Mouse (Mus musculus) heart, embryonic 10.5 days (tissue): Measurements from ENCODE around the gene Fam71b. TPM values are rescaled to one million over a fixed set of nuclear protein-coding genes. Genes with fewer than 3 reads are reported as not detected.

Source experiments
- DNase-seq: peaks from one replicate; pipeline ENCODE4 v3.0.0-alpha.2; 2017; ENCODE audit warnings: low spot score
- H3K27ac ChIP-seq: fragments of 300-500 bp; sonication (generic); 2 replicates; pipeline ENCODE4 v1.5.1; 2016; ENCODE audit warnings: mild to moderate bottlenecking
- H3K27me3 ChIP-seq: fragments of 300-500 bp; sonication (generic); 2 replicates; pipeline ENCODE4 v1.6.1; 2016; ENCODE audit warnings: mild to moderate bottlenecking; ENCODE audit not compliant: poor library complexity, insufficient read depth, severe bottlenecking
- H3K36me3 ChIP-seq: fragments of 300-500 bp; sonication (generic); 2 replicates; pipeline ENCODE4 v1.6.1; 2016; ENCODE audit warnings: mild to moderate bottlenecking, moderate library complexity
- H3K4me1 ChIP-seq: fragments of 300-500 bp; sonication (generic); 2 replicates; pipeline ENCODE4 v1.6.1; 2016; ENCODE audit warnings: mild to moderate bottlenecking
- H3K4me3 ChIP-seq: fragments of 300-500 bp; sonication (generic); 2 replicates; pipeline ENCODE4 v1.5.1; 2016; ENCODE audit warnings: mild to moderate bottlenecking, moderate library complexity
- H3K9me3 ChIP-seq: fragments of 300-500 bp; sonication (generic); 2 replicates; pipeline ENCODE4 v1.6.1; 2016; ENCODE audit warnings: mild to moderate bottlenecking, moderate library complexity
- WGBS: fragments of 180-500 bp; shearing (Covaris S2); methylation state at CpG from one replicate; pipeline ENCODE4 v1.1.7; 2016; 5-methylcytosine and 5-hydroxymethylcytosine counted together
- polyA plus RNA-seq: library from polyadenylated mRNA; unstranded; fragments of >200 nt; fragmentation: Nextera tagmentation; extraction: Ambion mirVana; gene quantifications from 2 replicates; pipeline ENCODE4 v1.2.1, GENCODE M21; 2016

Fam71b gene
- polyA plus RNA-seq = not detected in 2 replicates

DNA sequence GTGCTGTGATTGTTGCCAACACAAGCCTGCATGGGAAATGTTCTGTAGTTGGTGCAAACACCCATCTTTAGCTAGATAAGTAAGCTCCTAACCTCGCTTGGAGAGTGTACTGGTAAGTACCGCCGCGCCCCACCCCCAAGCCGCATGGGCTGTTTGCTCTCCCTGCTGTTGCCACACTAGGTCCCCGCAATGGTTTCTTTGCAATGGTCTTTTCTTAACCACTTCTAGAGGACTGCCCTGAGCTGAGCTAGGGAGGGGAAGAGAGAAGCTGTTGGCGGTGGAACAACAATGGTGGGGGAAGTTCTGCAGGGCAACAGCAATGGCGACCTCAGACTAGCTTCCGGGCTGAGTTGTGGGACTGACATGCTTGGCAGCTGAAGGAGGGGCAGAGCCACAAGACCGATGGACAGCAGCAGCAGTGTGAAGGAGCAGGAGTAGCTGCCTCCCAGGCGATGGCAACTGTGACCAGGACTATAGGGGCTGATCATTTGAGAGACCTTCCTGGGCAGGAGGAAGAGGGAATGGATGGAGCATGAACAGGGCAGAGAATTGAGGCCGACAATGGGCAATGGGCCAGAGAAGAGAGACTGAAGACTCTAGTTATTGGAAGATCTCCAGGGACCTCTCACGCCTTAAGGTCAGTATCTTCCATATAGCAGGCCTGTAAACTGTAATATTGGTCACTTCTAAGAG, at the start of gene Fam71b:
Gene Fam71b (plus strand): TSS at position 393 of the 693 bp plus-strand sequence.
- Histone ChIP-seq H3K4me3 (no peak within 1 kb of the TSS), H3K27ac (no peak within 1 kb of the TSS), H3K27me3 (no peaks in the 10 kb centered on the region), H3K9me3 (no peaks in the 10 kb centered on the region), H3K4me1 (peaks cover 8% of the 10 kb centered on the region; the same call in 1 of the 2 replicates), H3K36me3 (no peaks in the 10 kb centered on the region)
- DNase-seq = no peak
- WGBS = 72% methylated on average over 13 of the region's 13 CpGs

DNA sequence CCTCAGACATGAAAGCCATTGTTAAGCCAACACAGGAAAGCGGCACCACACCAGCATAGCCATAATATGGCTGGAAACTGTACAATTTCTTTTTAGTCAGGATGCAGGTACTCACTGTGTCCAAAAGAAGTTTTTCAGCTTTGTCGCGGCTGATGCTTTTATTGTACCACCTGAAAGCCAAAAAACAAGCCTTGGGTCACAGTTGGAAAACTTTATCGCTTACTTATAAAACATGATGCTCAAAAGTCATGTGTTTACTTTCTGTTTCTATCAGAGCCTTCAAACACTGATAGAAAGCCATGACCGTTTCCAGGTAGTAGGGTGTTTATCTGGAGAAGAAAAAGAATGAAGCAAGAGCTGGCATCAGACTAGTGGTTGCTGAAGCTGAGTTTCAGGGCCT, 48.6 kb upstream of the Fam71b start:
- Histone ChIP-seq H3K27me3 (no peaks in the 10 kb centered on the region), H3K4me1 (peaks cover 15% of the 10 kb centered on the region; the same call in 1 of the 2 replicates), H3K27ac (0 out of 2 replicates have a peak overlapping the region, but pooled peaks have one; percentile 16), H3K36me3 (no peaks in the 10 kb centered on the region), H3K4me3 (no peak overlapping the region), H3K9me3 (no peaks in the 10 kb centered on the region)
- DNase-seq = no peak
- 79% methylated on average over 5 of the region's 5 CpGs for WGBS

DNA sequence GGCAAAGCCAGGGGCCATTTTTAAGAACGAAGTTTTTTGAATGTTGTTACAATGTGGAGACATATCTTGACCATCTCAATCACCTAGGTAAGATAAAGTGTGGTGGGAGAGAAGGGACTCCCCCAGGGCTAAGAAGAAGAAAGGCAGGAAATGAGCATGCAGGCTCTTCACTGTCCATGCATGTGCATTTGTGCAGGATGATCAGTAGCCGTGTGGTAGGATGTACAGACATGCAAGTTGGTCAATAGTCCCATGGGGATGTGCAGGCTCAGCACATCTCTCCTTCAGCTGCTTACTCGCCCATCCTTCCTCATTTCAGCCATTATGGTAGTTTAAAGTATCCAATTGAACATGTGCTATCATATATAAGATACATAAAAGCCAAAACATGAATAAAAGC, 47.9 kb upstream of the Fam71b start:
- Histone ChIP-seq H3K27me3 (no peaks in the 10 kb centered on the region), H3K27ac (no peak overlapping the region), H3K4me1 (peaks cover 9% of the 10 kb centered on the region; the same call in 1 of the 2 replicates), H3K36me3 (no peaks in the 10 kb centered on the region), H3K9me3 (no peaks in the 10 kb centered on the region), H3K4me3 (no peak overlapping the region)
- WGBS = 73% methylated on average over 3 of the region's 3 CpGs
- no peak for DNase-seq

DNA sequence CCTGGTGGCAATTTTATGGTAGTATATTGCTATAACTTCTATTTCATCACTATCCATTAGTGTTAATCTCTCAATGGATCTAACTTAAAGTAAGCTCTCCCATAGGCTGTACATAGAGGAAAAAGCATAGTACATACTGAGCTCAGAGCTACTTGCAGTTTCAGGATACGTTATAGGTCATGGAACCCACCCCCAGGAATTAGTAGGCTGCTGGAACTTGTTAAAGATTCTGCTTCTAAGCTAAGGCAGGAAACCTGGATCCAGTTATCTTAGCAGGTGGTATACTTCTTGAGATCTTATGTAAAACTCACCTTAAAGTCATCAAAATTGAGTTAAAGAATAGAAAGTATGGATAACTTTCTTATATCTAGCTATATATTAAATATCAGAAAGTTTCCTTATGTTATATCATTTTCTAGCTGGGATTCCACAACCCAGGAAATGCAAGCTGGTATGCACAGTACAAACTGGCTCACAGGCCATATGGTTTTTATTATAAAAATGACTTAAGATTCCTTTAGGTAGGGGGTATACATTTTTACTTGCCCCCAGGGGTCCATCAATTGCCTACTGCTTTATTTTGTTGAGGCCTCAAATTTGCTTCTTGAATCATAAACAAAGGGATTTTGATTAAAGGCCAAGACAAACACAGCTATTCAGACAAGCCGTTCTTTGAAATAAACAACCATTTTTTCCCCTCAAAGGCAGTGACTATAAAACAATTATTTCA, 46.5 kb upstream of the Fam71b start:
- Histone ChIP-seq H3K4me1 (no peaks in the 10 kb centered on the region), H3K27ac (no peak overlapping the region), H3K36me3 (no peaks in the 10 kb centered on the region), H3K9me3 (no peaks in the 10 kb centered on the region), H3K27me3 (no peaks in the 10 kb centered on the region), H3K4me3 (no peak overlapping the region)
- WGBS = 73% methylated on average over 2 of the region's 2 CpGs
- DNase-seq = no peak

- no peak for DNase-seq
- WGBS = 66% methylated on average over 1 of the region's 1 CpGs
- Histone ChIP-seq H3K4me3 (no peak overlapping the region), H3K27ac (no peak overlapping the region), H3K36me3 (no peaks in the 10 kb centered on the region), H3K27me3 (no peaks in the 10 kb centered on the region), H3K9me3 (no peaks in the 10 kb centered on the region), H3K4me1 (no peaks in the 10 kb centered on the region)
Measured at GRCm38 (mm10) chr11:46358369-46358768, 38.0 kb upstream of the Fam71b start.

DNA sequence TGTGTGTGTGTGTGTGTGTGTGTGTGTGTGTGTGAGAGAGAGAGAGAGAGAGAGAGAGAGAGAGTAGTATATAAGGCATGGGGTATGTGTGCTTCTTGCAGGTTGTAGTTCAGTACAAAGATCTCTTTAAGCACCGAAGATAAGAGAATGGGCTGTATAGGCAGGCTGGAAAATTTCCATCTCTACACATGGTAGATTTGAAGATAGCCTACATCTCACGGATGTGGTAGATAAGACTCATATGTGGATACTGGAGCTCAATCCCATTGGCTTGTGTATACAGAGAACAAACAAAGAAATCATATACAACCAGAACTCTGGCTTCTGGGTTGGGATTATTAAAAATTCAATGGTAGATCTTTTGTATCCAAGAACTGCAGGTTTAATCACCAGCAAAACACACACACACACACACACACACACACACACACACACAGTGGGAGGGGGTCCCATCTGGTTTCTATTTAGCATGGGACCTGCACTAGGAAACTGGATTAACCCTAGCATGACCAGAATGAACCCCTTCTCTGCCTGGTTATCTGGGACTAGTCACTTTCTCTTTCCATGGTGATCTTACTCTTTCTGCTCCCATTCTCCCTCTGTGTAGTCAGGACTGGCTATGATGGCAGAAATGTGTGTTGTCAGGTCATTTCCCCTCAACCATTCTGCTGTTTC, 35.2 kb upstream of the Fam71b start:
- Histone ChIP-seq H3K4me1 (no peaks in the 10 kb centered on the region), H3K27ac (no peak overlapping the region), H3K36me3 (no peaks in the 10 kb centered on the region), H3K27me3 (no peaks in the 10 kb centered on the region), H3K9me3 (no peaks in the 10 kb centered on the region), H3K4me3 (no peak overlapping the region)
- WGBS = 66% methylated on average over 2 of the region's 2 CpGs
- no peak for DNase-seq

- Histone ChIP-seq H3K27me3 (no peaks in the 10 kb centered on the region), H3K9me3 (no peaks in the 10 kb centered on the region), H3K4me3 (no peak overlapping the region), H3K36me3 (no peaks in the 10 kb centered on the region), H3K4me1 (no peaks in the 10 kb centered on the region), H3K27ac (no peak overlapping the region)
- WGBS = 87% methylated on average over 18 of the region's 18 CpGs
- peak; percentile 47 for DNase-seq
Measured at GRCm38 (mm10) chr11:46362061-46363022, 34.0 kb upstream of the Fam71b start.

DNA sequence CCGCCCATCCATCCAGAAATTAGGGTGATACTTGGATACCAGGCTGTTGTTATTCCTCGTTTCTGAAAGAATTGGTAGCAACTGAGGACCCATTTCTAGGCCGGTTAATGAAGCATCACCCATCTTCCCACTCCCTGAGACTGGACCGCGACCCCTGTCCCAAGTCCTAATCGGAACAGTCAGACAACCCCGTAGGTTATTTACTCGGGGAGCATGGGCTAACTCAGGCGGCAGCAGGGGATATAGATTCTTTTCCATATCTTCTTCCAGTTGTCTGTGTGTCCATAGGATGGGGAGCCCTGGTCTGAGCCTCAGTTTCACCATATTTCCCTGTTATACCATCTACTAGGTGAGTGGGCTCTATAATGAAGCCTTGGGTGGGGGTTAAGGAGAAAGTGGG, 32.5 kb upstream of the Fam71b start:
- H3K27ac ChIP-seq = no peak overlapping the region
- H3K4me1 ChIP-seq = no peaks in the 10 kb centered on the region
- no peaks in the 10 kb centered on the region for H3K27me3 ChIP-seq
- H3K36me3 ChIP-seq = no peaks in the 10 kb centered on the region
- H3K4me3 ChIP-seq = no peak overlapping the region
- no peak for DNase-seq
- H3K9me3 ChIP-seq = no peaks in the 10 kb centered on the region
- WGBS = 89% methylated on average over 9 of the region's 9 CpGs

DNA sequence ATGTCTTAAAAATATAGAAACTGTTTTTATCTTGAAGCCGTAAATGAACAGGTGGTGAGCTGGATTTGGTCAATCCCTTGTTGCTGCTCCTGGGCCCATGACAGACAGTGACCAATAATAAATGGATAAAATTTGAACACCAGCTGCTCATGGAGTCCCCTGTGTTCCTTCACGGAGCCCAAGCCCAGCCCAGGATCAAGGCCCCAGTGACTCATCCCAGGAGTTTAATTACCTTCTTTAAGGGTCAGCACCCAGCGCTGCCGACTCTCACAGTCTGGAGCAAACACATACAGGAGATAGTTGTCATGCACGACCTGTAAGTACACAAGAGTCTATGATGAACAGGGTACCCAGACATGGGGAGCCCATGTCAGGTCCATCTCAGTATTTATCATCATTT, 30.6 kb upstream of the Fam71b start:
- no peaks in the 10 kb centered on the region for H3K4me1 ChIP-seq
- H3K27me3 ChIP-seq = no peaks in the 10 kb centered on the region
- no peak overlapping the region for H3K4me3 ChIP-seq
- DNase-seq = peak; percentile 71
- no peak overlapping the region for H3K27ac ChIP-seq
- no peaks in the 10 kb centered on the region for H3K36me3 ChIP-seq
- no peaks in the 10 kb centered on the region for H3K9me3 ChIP-seq
- 81% methylated on average over 5 of the region's 5 CpGs for WGBS

GRCm38 (mm10) chr11:46366357-46366756, 30.0 kb upstream of the Fam71b start:
- H3K4me3 ChIP-seq = no peak overlapping the region
- H3K27ac ChIP-seq = no peak overlapping the region
- WGBS = 74% methylated on average over 3 of the region's 3 CpGs
- no peaks in the 10 kb centered on the region for H3K36me3 ChIP-seq
- no peaks in the 10 kb centered on the region for H3K27me3 ChIP-seq
- H3K4me1 ChIP-seq = no peaks in the 10 kb centered on the region
- H3K9me3 ChIP-seq = no peaks in the 10 kb centered on the region
- no peak for DNase-seq

GRCm38 (mm10) chr11:46370457-46370856, 25.9 kb upstream of the Fam71b start:
- 89% methylated on average over 4 of the region's 4 CpGs for WGBS
- no peaks in the 10 kb centered on the region for H3K27me3 ChIP-seq
- H3K4me3 ChIP-seq = no peak overlapping the region
- H3K27ac ChIP-seq = no peak overlapping the region
- H3K4me1 ChIP-seq = no peaks in the 10 kb centered on the region
- H3K36me3 ChIP-seq = no peaks in the 10 kb centered on the region
- DNase-seq = no peak
- no peaks in the 10 kb centered on the region for H3K9me3 ChIP-seq

GRCm38 (mm10) chr11:46371250-46371649, 25.1 kb upstream of the Fam71b start:
- 85% methylated on average over 8 of the region's 8 CpGs for WGBS
- no peaks in the 10 kb centered on the region for H3K9me3 ChIP-seq

More at GRCm38 (mm10) chr11:46371250-46371649, 25.1 kb upstream of the Fam71b start:
- Histone ChIP-seq H3K36me3 (no peaks in the 10 kb centered on the region), H3K4me3 (no peak overlapping the region), H3K27me3 (no peaks in the 10 kb centered on the region), H3K27ac (no peak overlapping the region), H3K4me1 (no peaks in the 10 kb centered on the region)
- no peak for DNase-seq
